In the genomic region with DNA sequence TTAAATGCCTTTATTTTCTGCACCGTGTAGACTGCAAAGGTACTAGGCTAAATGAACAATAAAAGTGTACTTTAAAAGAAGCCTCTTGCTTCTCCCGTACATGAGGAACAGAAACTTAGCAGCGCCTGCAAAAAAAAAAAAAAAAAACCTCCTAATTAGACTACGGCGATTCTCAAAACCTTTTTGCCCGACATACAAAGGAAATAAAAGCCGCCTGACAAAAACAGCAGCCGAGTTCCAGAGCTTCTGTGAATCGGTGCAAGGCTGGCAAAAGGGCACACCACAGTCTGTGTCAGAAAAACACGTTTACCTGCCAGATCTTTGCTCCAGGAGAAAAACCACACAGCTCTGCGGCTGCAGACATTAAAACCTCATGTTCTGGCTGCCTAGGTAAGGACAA, we compare ENCODE assay signal across 8 mouse cellular contexts. TPM values are rescaled to one million over a fixed set of nuclear protein-coding genes. Genes with fewer than 3 reads are reported as not detected.
DNase-seq lines count a peak whose midpoint lies in the region; ATAC-seq and TF ChIP-seq lines count a peak whose summit lies in the region.

No protein-coding gene starts in this region.

- no peak for TF ChIP-seq CTCF in lung, embryonic 14.5 days (IDR thresholded peaks at IDR 0.05; ENCODE audit: low read depth)

- H3K4me3 ChIP-seq in lung, embryonic 14.5 days (ENCODE audit: low read depth, low read length): peak overlapping the region; percentile 32
- H3K4me3 ChIP-seq in forebrain, embryonic 14.5 days (ENCODE audit: low read depth, low read length): peak overlapping the region; percentile 29; the same call in 1 of the 2 replicates
- H3K4me3 ChIP-seq in limb, embryonic 15.5 days: peak overlapping the region; percentile 69
- H3K4me3 ChIP-seq in stomach, embryonic 16.5 days (replicated peaks; ENCODE audit: low read length): peak overlapping the region; percentile 35

- no peak overlapping the region for H3K27ac ChIP-seq in lung, embryonic 14.5 days (ENCODE audit: low read depth)
- no peak overlapping the region for H3K27ac ChIP-seq in forebrain, embryonic 14.5 days (ENCODE audit: low read depth, low read length)
- H3K27ac ChIP-seq in limb, embryonic 15.5 days: peak overlapping the region; percentile 76
- no peak overlapping the region for H3K27ac ChIP-seq in stomach, embryonic 16.5 days (ENCODE audit: low read length)

- H3K4me2 ChIP-seq in lung, embryonic 14.5 days: peak overlapping the region; percentile 53; the same call in 1 of the 2 replicates
- H3K4me2 ChIP-seq in forebrain, embryonic 14.5 days (ENCODE audit: low read length): peak overlapping the region; percentile 51
- peak overlapping the region; percentile 86 for H3K4me2 ChIP-seq in limb, embryonic 15.5 days
- peak overlapping the region; percentile 45 for H3K4me2 ChIP-seq in stomach, embryonic 16.5 days (ENCODE audit: low read depth, low read length)

- no peaks in the 10 kb centered on the region for H3K36me3 ChIP-seq in lung, embryonic 14.5 days (ENCODE audit: insufficient read depth)
- H3K36me3 ChIP-seq in forebrain, embryonic 14.5 days (ENCODE audit: control insufficient read depth, insufficient read depth, low read length): no peaks in the 10 kb centered on the region
- H3K36me3 ChIP-seq in limb, embryonic 15.5 days: no peaks in the 10 kb centered on the region
- H3K36me3 ChIP-seq in stomach, embryonic 16.5 days (ENCODE audit: control insufficient read depth, insufficient read depth, low read length): no peaks in the 10 kb centered on the region

- WGBS in lung, embryonic 14.5 days: under 1% methylated on average over 11 of the region's 11 CpGs
- WGBS in forebrain, embryonic 14.5 days: under 1% methylated on average over 11 of the region's 11 CpGs
- WGBS in limb, embryonic 15.5 days: 6% methylated on average over 11 of the region's 11 CpGs
- WGBS in stomach, embryonic 16.5 days: 4% methylated on average over 11 of the region's 11 CpGs

- peaks cover 92% of the 10 kb centered on the region for H3K27me3 ChIP-seq in lung, embryonic 14.5 days (ENCODE audit: insufficient read depth, low read length)
- peaks cover 77% of the 10 kb centered on the region for H3K27me3 ChIP-seq in forebrain, embryonic 14.5 days (replicated peaks; ENCODE audit: control insufficient read depth, insufficient read depth, low read length)
- H3K27me3 ChIP-seq in limb, embryonic 15.5 days: peaks cover 57% of the 10 kb centered on the region
- H3K27me3 ChIP-seq in stomach, embryonic 16.5 days (ENCODE audit: control insufficient read depth, insufficient read depth, low read length): peaks cover 82% of the 10 kb centered on the region

- ATAC-seq in lung, embryonic 14.5 days (ENCODE audit: insufficient read depth): no peak
- ATAC-seq in forebrain, embryonic 14.5 days: no peak
- no peak for ATAC-seq in limb, embryonic 15.5 days (ENCODE audit: insufficient number of reproducible peaks, low FRiP score, low TSS enrichment, low read depth)
- ATAC-seq in stomach, embryonic 16.5 days (ENCODE audit: insufficient read depth, low FRiP score): no peak

- no peak overlapping the region for H3K9ac ChIP-seq in lung, embryonic 14.5 days
- peak overlapping the region; percentile 49 for H3K9ac ChIP-seq in forebrain, embryonic 14.5 days (ENCODE audit: low read length)
- peak overlapping the region; percentile 20; the same call in 1 of the 2 replicates for H3K9ac ChIP-seq in limb, embryonic 15.5 days
- no peak overlapping the region for H3K9ac ChIP-seq in stomach, embryonic 16.5 days (ENCODE audit: low read length)

- H3K9me3 ChIP-seq in lung, embryonic 14.5 days (ENCODE audit: low read depth, low read length): no peaks in the 10 kb centered on the region
- H3K9me3 ChIP-seq in forebrain, embryonic 14.5 days (replicated peaks; ENCODE audit: control insufficient read depth, low read length): no peaks in the 10 kb centered on the region
- no peaks in the 10 kb centered on the region for H3K9me3 ChIP-seq in limb, embryonic 15.5 days
- no peaks in the 10 kb centered on the region for H3K9me3 ChIP-seq in stomach, embryonic 16.5 days (replicated peaks; ENCODE audit: control insufficient read depth, low read length)

- peak; percentile 18 for DNase-seq in lung, embryonic 14.5 days
- DNase-seq in lung, postnatal 36 days: no peak
- DNase-seq in forebrain, embryonic 14.5 days (ENCODE audit: low spot score): peak; percentile 43
- DNase-seq in frontal cortex, postnatal 14 days (ENCODE audit: low spot score in 2 of 2): no peak
- no peak for DNase-seq in urinary bladder, postnatal 4 days (ENCODE audit: low spot score in 2 of 2)
- no peak for DNase-seq in frontal cortex, adult 2 months (ENCODE audit: extremely low spot score in 1 of 2, low spot score in 1 of 2)

- no peaks in the 10 kb centered on the region for H3K4me1 ChIP-seq in lung, embryonic 14.5 days (ENCODE audit: insufficient read depth)
- H3K4me1 ChIP-seq in forebrain, embryonic 14.5 days (ENCODE audit: control insufficient read depth, insufficient read depth, low read length): peaks cover 15% of the 10 kb centered on the region
- peaks cover 44% of the 10 kb centered on the region for H3K4me1 ChIP-seq in limb, embryonic 15.5 days
- H3K4me1 ChIP-seq in stomach, embryonic 16.5 days (ENCODE audit: control insufficient read depth, insufficient read depth, low read length): peaks cover 27% of the 10 kb centered on the region

RNA-seq across cellular contexts. Expression of gene Ebf3, which starts 3.4 kb away (rescaled TPM):
- polyA plus RNA-seq in lung, embryonic 14.5 days (2014; fragmentation: Nextera tagmentation; extraction: Ambion mirVana): 0.09 and 0.14 TPM in 2 replicates
- polyA plus RNA-seq in forebrain, embryonic 14.5 days (2014; fragmentation: Nextera tagmentation; extraction: Ambion mirVana): 0.89 and 1.2 TPM in 2 replicates
- 4.7 and 8.1 TPM in 2 replicates for polyA plus RNA-seq in limb, embryonic 15.5 days (2015; fragmentation: Nextera tagmentation; extraction: Ambion mirVana)
- 0.79 and 0.84 TPM in 2 replicates for polyA plus RNA-seq in stomach, embryonic 16.5 days (2015; fragmentation: Nextera tagmentation; extraction: Ambion mirVana)
- polyA plus RNA-seq in frontal cortex, adult 2 months (2012; rRNA removed): 1.1 TPM in 2 replicates

Comparison
In these comparisons a context has a peak if more than half of its experiments do, and no peak if none do; other contexts are left out.
1. DNase-seq: peak in lung, embryonic 14.5 days (single experiment) and forebrain, embryonic 14.5 days (single experiment); none in lung, postnatal 36 days (single experiment), frontal cortex, postnatal 14 days (0 of 2), urinary bladder, postnatal 4 days (0 of 2) and frontal cortex, adult 2 months (0 of 2).
2. H3K9ac ChIP-seq: peak in forebrain, embryonic 14.5 days (single experiment) and limb, embryonic 15.5 days (single experiment); none in lung, embryonic 14.5 days (single experiment) and stomach, embryonic 16.5 days (single experiment).
3. Peak in every context shown above with its lines, with median percentiles within 50 percentile points of each other: H3K4me2 ChIP-seq and H3K4me3 ChIP-seq.